Mouse (Mus musculus) embryo, embryonic 11.5 days (tissue): ENCODE results near the gene Gfi1.

Source experiments
- DNase-seq: peaks from one replicate; pipeline ENCODE4 v3.0.0-alpha.2; 2012; ENCODE audit warnings: low read depth, low spot score

Gfi1 gene

DNA sequence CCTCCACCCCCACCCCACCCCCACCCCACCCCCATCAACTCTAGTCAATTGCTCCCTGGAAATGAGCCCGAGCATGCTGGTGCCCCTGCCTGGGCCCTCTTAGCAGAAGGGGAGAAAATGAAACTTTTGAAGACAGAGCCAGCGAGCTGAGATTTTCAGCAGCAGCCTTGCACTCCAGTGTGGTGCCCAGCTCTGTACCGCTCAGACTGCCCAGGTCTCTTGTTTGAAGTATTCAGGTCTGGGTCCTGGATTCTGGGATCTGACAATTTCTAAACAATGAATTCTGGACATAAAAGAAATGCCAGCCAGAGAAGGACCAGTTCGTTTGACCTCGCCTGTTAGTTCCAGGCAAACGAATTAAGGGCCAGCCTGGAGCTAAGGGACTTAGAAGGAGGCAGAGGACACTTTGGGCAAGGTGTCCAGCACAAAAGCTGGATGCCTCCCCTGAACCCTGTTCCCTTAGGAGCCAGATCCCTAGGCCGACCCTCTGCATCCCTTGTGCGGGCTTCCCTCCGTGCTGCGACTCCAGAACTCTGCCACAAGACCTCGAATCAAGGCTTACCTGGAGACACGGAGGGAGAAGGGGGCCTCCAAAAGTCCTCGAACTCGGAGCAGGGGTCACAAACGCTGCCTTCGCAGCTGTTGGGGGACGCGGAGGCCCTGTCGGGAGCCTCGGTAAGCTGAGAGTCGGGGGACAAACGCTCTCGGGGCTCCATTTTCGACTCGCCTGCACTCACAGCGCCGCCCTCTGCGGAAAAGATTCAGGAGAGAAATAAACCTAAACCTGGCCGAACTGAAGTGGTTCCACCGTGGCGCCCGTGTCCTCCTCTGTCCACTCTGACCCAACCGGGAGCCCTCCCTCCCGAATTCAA is 2.9 kb downstream of the Gfi1 start:
- no peak for DNase-seq

DNA sequence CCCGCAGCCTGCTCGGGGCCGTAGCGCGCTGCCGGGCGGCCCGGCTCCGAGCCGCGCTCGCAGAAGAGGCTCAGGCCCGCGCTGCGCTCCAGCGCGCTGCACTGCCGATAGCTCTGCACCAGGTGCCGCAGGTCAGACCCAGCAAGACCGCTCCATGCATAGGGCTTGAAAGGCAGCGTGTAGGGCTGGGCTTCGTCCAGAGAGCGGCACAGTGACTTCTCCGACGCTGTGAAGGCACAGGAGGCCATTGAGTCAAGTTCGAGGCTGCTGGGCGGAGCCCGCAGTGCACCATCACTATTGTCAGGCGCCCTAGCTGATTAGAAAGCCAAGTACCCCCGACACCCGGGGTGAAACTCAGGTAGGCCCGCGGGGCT is 4.2 kb downstream of the Gfi1 start:
- no peak for DNase-seq

- no peak for DNase-seq
Measured at GRCm38 (mm10) chr5:107720991-107721637, 4.7 kb downstream of the Gfi1 start.

- DNase-seq: no peak
Measured at GRCm38 (mm10) chr5:107720511-107720910, 5.3 kb downstream of the Gfi1 start.

DNA sequence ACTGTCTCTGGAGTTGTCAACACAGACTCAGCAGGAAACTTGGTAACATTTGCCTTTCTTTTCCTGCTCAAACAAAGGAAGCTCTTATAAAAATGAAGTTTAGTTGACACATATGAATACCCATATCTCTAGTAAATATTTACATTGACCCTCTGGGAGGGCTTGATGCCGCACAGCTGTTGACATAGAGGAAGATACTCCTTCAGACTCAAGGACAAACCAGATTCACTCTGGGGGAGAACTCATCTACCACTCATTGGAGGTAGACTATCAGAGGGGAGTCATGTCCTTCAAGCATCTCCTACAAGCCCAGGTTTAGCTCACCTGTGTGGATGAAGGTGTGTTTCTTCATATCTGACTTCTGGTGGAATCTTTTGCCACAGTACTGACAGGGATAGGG is 6.0 kb downstream of the Gfi1 start:
- DNase-seq: no peak

GRCm38 (mm10) chr5:107719209-107719608 is 6.6 kb downstream of the Gfi1 start:
- DNase-seq: no peak

DNA sequence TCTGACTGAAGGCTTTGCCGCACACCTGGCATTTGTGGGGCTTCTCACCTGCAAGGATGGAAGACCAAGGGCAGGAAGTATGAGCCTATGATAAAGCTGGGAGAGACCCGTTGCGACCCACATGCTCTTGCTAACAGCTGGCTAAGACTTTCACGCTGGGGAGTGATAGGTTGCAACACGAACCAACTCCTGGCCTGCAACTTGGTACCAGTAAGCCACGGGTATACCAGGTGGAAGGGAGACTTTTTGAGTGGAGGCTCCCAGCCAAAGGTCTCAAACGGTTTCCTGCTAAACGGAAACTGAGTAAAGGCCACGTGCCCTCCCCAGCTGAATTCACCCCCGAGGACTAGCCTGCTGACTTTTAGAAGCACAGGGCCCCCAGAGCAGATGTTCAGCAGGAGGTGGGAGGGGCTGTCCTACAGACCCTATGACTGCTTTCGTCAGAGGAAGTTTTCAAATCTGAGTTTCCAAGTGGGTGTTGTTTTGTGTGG is 7.9 kb downstream of the Gfi1 start:
- DNase-seq: no peak

DNA sequence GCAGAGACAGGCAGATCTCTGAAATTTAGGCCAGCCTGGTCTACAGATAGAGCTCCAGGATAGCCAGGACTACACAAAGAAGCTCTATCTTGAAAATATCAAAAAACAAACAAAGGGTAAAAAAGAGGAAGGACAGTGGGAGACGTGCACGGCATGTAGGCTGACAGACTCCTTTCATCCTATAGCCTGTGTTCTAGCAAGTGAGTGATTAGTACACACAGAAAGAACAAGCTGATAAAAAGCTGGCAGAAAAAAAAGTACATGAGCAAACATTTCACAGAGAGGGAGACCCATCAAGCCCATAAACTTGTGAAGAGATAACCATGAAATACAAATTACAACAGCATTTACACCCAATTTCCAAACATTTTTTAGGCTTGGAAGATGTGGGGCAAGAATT is 14.1 kb downstream of the Gfi1 start:
- no peak for DNase-seq

DNA sequence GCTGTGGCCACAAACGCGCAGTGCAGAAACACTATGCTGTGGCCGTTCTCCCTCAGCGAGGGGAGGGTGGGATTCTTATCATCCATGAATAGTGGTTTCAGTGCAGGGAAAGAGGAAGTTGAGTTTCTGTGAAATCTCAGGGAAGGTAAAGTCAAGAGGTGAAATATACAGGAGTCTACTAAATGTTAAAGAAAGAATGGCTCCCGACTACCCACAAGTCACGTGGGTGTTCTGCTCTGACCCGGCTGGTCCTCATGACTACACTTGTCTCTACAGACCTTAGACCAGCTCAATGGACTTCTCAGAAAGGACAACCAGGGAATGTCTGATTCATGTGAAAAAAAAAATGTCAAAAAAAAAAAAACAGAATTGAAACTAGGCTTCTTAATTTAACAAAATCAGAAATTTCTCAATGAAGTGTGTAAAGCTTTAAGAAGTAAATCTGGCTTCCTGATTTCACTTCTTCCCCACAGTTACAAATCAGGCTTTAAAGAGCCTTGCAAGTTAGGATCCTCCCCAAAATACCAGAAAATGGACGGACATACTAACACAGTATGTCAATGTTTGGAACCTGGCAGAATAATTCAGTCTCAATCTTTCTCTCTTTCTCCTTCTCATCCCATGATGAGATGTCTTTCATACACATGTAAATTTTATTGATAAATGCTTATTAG is 17.6 kb downstream of the Gfi1 start:
- DNase-seq: no peak

GRCm38 (mm10) chr5:107706262-107706661 is 19.6 kb downstream of the Gfi1 start:
- no peak for DNase-seq

DNA sequence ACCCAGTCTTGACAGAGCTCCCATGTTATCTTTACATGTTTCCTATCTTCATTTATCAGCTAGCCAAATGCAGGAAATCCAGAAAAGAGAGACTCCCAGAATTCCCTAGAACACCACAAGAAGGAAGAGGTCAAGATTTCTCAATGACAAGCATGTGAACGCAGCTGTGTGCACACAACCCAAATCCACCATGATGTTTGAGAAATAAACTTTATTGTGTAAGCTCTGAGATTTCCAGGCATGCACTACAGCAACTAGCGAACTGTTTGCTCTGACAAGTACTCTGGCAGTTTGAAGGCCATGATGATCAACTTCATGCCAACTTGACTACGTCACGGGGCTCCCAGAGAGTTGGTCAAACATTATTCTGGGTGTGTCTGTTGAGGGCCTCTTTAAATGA is 20.1 kb downstream of the Gfi1 start:
- DNase-seq: no peak

DNA sequence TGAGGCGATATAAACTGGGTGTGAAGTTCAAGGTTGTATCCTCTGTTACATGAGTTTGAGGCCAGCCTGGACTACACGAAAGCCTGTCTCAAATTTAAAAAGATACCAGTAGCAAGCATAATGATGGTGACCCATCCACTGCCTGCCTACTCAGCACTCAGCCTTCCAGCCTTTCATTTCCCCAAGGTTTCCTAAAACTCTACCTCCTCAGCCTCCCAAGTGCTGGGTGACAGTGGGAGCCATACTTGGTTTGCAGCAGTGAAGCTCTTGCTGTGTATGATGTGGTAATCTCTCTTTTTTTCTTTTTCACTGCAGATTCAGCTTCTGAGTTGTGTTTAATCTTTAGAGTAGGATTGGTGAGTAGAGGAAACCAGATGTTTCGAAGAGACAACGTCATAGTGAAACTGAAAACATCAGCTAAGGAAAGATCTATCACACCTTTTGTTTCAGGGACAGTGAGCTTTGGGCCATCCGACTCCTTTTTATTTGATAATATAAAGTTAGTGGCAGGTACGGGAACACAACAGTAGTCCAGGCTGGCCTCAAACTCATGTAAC is 22.6 kb downstream of the Gfi1 start:
- DNase-seq: no peak

- DNase-seq: no peak
Measured at GRCm38 (mm10) chr5:107701658-107702057, 24.2 kb downstream of the Gfi1 start.

DNA sequence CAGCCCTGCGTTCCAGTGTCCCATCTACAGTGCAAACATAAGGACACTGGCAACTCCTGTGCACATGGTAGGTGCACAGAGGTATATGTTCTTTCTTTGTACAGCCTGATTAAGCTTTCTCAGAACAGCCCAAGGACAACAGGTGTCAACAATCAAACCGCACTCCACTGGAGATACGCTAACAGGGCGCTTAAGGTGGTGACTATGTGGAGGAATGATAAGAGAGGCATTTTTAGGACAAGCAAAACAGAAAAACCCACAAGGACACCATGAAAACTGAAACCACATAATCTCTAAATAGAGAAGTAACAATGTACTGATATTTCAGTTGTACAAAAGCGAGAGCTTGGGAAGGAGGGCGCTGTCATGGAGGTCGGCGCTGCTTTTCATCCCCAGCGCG is 25.0 kb downstream of the Gfi1 start:
- DNase-seq: no peak

DNA sequence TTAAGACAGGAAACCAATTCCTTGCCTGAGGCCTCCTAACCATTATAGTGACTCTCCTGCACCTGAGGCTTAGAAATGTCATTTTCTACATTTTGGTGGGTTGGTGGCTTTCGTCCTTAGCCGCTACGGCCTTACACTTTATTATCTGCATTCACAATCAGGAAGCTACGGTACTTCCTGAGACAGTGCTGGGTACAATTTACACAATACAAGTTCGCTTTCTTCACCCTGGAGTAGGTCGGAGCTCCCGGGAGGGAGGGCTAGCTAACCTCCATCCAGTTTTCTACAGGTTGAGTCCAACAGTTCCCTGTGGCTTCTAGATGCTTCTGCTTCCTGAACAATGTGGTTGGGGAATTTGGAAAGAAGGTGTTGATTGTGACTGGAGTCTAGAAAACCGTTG is 26.9 kb downstream of the Gfi1 start:
- no peak for DNase-seq

GRCm38 (mm10) chr5:107695019-107695418 is 30.8 kb downstream of the Gfi1 start:
- DNase-seq: no peak

DNA sequence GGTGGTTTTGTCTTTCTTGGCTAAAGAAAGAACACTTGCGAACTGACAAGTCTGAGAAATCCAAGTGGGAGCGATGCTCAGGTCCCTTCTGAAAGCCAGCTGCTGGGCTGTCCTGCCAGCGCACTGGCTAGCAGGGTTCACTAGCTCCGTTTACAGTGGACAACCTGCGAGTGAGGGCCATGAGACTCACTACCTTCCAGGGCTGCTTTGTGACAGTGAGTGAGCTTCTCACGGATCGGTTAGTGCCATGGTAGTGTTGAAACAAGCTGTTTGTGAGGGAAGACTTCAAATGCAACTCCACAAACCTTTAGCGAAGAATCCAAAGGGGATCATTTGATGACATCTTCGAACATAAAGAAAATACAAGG is 37.4 kb downstream of the Gfi1 start:
- DNase-seq: no peak

DNA sequence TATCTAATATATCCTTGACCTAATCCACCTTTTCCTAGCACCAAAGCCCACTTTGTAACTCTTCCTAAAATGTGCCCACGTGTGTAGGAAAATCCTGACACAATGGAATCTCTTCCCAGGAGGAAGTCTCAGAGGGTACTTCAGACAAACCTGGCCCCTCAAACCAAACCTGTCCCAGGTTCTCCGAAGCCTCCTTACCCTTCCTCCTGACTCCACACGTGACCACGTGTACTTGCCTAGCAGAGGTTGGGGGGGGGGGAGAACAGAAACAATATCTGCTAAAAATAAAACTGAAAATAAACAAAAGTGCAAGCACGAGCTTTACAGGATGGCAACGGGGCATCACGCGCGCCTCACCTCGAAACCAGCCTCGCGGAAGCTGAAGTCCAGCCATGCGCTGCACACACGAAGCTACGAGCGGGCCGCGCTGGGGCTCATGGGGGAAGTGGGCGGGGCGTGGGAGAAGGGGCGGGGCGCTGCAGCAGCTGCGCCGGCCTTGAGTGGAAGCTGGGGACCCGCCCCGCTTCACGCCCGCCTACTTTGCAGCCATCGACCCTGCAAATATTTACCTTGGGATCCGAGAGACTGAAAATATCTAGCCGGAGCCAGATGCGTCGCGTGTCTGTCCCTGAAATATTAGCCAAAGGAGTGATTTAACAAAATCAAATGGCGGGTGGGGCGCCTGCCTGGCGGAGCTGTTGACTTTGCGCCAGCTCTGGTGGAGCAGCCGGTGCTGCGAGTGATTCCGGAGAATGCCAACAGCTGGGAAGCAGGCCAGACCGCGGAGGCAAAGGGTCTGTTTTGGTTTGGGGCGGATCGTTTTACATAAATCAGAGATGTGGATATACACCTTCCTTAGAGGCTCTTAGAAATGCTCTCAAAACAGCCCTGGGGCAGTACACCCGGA is 38.0 kb downstream of the Gfi1 start:
- peak; percentile 74 for DNase-seq

DNA sequence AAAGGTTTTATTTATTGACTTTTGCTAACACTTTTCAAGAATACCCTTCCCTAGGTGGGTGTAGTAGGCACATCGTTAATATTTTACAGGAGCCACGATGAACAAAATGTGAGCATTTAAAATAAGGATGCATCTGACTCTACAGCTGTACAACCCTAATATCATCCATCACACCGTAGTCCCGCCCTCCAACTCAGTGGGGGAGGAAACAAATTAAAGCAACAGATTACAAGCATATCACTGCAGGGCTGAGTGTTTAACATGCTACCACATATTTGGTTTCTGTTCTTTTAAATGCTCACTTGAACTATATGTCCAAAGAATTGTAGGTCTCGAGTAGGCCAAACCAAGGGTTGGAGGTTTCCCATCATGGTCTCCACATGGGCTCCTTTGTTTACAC is 38.7 kb downstream of the Gfi1 start:
- DNase-seq: no peak

- DNase-seq: no peak
Measured at GRCm38 (mm10) chr5:107684380-107684779, 41.5 kb downstream of the Gfi1 start.

DNA sequence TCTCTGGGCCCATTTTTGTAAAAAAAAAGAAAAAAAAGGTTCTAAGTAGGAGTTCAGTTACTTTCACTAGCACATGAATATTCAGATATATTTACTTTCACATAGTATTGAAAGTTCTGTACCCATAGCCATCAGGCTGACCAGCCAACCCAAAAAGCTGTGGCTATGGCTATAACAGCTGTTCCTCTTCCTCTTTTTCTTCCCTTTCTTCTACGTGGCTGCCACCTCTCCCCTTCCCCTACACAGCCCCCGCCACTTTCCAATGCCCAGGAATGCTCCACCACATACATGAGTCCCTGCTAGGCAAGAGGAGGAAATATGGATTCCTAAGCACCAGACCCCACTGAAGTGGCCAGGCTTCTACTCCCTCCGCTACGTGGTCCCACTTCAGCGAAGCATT is 44.5 kb downstream of the Gfi1 start:
- DNase-seq: no peak
